Mouse (Mus musculus) CH12.LX (cell line): ENCODE measurements around the gene Dupd1. TPM values are rescaled to one million over a fixed set of nuclear protein-coding genes. Genes with fewer than 3 reads are reported as not detected.

Experiments used
- DNase-seq: peaks from one replicate; pipeline ENCODE4 v3.0.0-alpha.2; 2013; ENCODE audit errors: extremely low read depth
- H3K27ac ChIP-seq: 2 replicates; pipeline ENCODE4 v1.5.1; 2012; ENCODE audit warnings: low read depth, mild to moderate bottlenecking, control low read depth, moderate library complexity; ENCODE audit not compliant: insufficient read depth
- H3K27me3 ChIP-seq: replicated peaks from 2 replicates; pipeline ENCODE3; 2012; ENCODE audit warnings: inconsistent platforms
- H3K36me3 ChIP-seq, 2 experiments: replicated peaks in 1 of 2; 2 replicates each; pipeline versions ENCODE3 to v1.6.1; 2012; ENCODE audit warnings: inconsistent platforms in 1 of 2, low read length in 1 of 2, mild to moderate bottlenecking in 1 of 2, mixed read lengths in 1 of 2, moderate library complexity in 1 of 2; ENCODE audit not compliant: control insufficient read depth in 1 of 2, insufficient read depth in 1 of 2
- H3K4me1 ChIP-seq, 2 experiments: 2 replicates each; pipeline ENCODE4 v1.6.1; 2012; ENCODE audit warnings: inconsistent platforms in 1 of 2, moderate library complexity in 1 of 2; ENCODE audit not compliant: insufficient read depth in 2 of 2, control insufficient read depth in 1 of 2
- H3K4me2 ChIP-seq: 2 replicates; pipeline ENCODE4 v1.6.1; 2012; ENCODE audit warnings: low read depth, mild to moderate bottlenecking, control low read depth; ENCODE audit not compliant: poor library complexity, insufficient read depth, severe bottlenecking
- H3K4me3 ChIP-seq, 3 experiments: fragments of 150-350 bp in 1 of 3; sonication (generic) in 1 of 3; replicated peaks in 1 of 3; 2 replicates each; pipeline versions ENCODE3 to v1.5.1; 2011 to 2012; ENCODE audit warnings: low read depth in 2 of 3, low read length in 2 of 3, mild to moderate bottlenecking in 2 of 3, moderate library complexity in 2 of 3, control low read depth in 1 of 3, improper control_type of control experiment in 1 of 3, inconsistent platforms in 1 of 3, mixed read lengths in 1 of 3; ENCODE audit not compliant: poor library complexity in 1 of 3
- H3K79me2 ChIP-seq: replicated peaks from 2 replicates; pipeline ENCODE4 v1.6.1; 2012; ENCODE audit warnings: mild to moderate bottlenecking, moderate library complexity; ENCODE audit not compliant: control insufficient read depth, poor library complexity, insufficient read depth, severe bottlenecking; ENCODE audit errors: extremely low read depth
- H3K9ac ChIP-seq: 2 replicates; pipeline ENCODE4 v1.6.1; 2012; ENCODE audit warnings: low read depth, mild to moderate bottlenecking, control low read depth, moderate library complexity; ENCODE audit not compliant: insufficient read depth
- H3K9me3 ChIP-seq: replicated peaks from 2 replicates; pipeline ENCODE3; 2012; ENCODE audit warnings: low read length, inconsistent platforms, mixed read lengths
- CHD1 ChIP-seq: IDR thresholded peaks from 2 replicates; pipeline ENCODE4 v1.6.1; 2012; ENCODE audit warnings: low read depth, low read length, improper control_type of control experiment, inconsistent platforms
- E2F4 ChIP-seq: IDR thresholded peaks from 2 replicates; pipeline ENCODE4 v1.6.1; 2011; ENCODE audit warnings: low read depth, low read length, improper control_type of control experiment; ENCODE audit not compliant: insufficient replicate concordance
- ELF1 ChIP-seq: IDR thresholded peaks from 2 replicates; pipeline ENCODE4 v1.6.1; 2014; ENCODE audit warnings: low read depth, mild to moderate bottlenecking, inconsistent platforms, low read length, improper control_type of control experiment
- EP300 ChIP-seq: IDR thresholded peaks from 2 replicates; pipeline ENCODE4 v1.6.1; 2011; ENCODE audit warnings: low read length, improper control_type of control experiment
- ETS1 ChIP-seq: conservative IDR thresholded peaks from 2 replicates; pipeline ENCODE4 v1.6.1; 2012; ENCODE audit warnings: low read depth, mild to moderate bottlenecking, inconsistent platforms, low read length, improper control_type of control experiment, moderate library complexity
- HCFC1 ChIP-seq: IDR thresholded peaks from 2 replicates; pipeline ENCODE4 v1.6.1; 2012; ENCODE audit warnings: low read depth, mild to moderate bottlenecking, inconsistent platforms, low read length, improper control_type of control experiment
- JUN ChIP-seq: IDR thresholded peaks from 2 replicates; pipeline ENCODE4 v1.6.1; 2011; ENCODE audit warnings: low read depth, mild to moderate bottlenecking, low read length, improper control_type of control experiment, moderate library complexity; ENCODE audit not compliant: insufficient read depth
- MXI1 ChIP-seq: IDR thresholded peaks from 2 replicates; pipeline ENCODE4 v1.6.1; 2011; ENCODE audit warnings: mild to moderate bottlenecking, low read depth, low read length, improper control_type of control experiment
- MYC ChIP-seq: IDR thresholded peaks from 2 replicates; pipeline ENCODE4 v1.6.1; 2011; ENCODE audit warnings: low read depth, mild to moderate bottlenecking, improper control_type of control experiment, low read length
- NELFE ChIP-seq: IDR thresholded peaks from 2 replicates; pipeline ENCODE4 v1.6.1; 2011; ENCODE audit warnings: low read depth, low read length, improper control_type of control experiment
- PAX5 ChIP-seq: IDR thresholded peaks from 2 replicates; pipeline ENCODE4 v1.6.1; 2012; ENCODE audit warnings: low read length, inconsistent platforms, mixed read lengths
- RAD21 ChIP-seq: IDR thresholded peaks from 2 replicates; pipeline ENCODE4 v1.6.1; 2011; ENCODE audit warnings: low read depth, mild to moderate bottlenecking, low read length, improper control_type of control experiment, moderate library complexity
- SIN3A ChIP-seq: IDR thresholded peaks from 2 replicates; pipeline ENCODE4 v1.6.1; 2012; ENCODE audit warnings: low read length, improper control_type of control experiment, inconsistent platforms
- SMC3 ChIP-seq: IDR thresholded peaks from 2 replicates; pipeline ENCODE4 v1.6.1; 2011; ENCODE audit warnings: low read depth, low read length, improper control_type of control experiment
- UBTF ChIP-seq: IDR thresholded peaks from 2 replicates; pipeline ENCODE4 v1.6.1; 2012; ENCODE audit warnings: low read depth, mild to moderate bottlenecking, inconsistent platforms, low read length, improper control_type of control experiment, moderate library complexity
- USF2 ChIP-seq: conservative IDR thresholded peaks from 2 replicates; pipeline ENCODE4 v1.6.1; 2011; ENCODE audit warnings: low read depth, low read length, improper control_type of control experiment
- dilution Hi-C: fragments of 300-500 bp; cut with MboI; formaldehyde crosslinking; loops from 2 replicates; pipeline ENCODE4 v1.14.3; 2020; ENCODE audit warnings: low sequenced_read_pairs; ENCODE audit not compliant: extremely low pct_unique_long_range_greater_than_20kb, extremely low pct_ligation_motif_present
- in situ Hi-C: fragments of 300-500 bp; cut with MboI; formaldehyde crosslinking; loops from 3 replicates; pipeline ENCODE4 v1.14.3; 2019; ENCODE audit warnings: low sequenced_read_pairs, low pct_ligation_motif_present, low pct_unique_long_range_greater_than_20kb, mixed read lengths
- polyA plus RNA-seq: library from polyadenylated mRNA; unstranded; fragments of >175 nt; gene quantifications from 2 replicates; pipeline ENCODE4 v1.2.1, GENCODE M21; 2012; ENCODE audit warnings: low read depth; ENCODE audit not compliant: insufficient read length
- total RNA-seq, 2 experiments: library from RNA; depleted of rRNA; stranded (reverse); fragments of 300-350 nt in 1 of 2; fragments of >200 nt in 1 of 2; gene quantifications; 2 replicates each; pipeline ENCODE4 v1.2.3; 2012 to 2014

Gene Dupd1
- total and polyA plus RNA-seq, 3 experiments = not detected

- dilution Hi-C loops = no loop called here
- H3K9ac ChIP-seq = no peak overlapping the region
- no peak for TF ChIP-seq NELFE
- no peak for TF ChIP-seq SMC3
- no peak for TF ChIP-seq ETS1
- no peak for TF ChIP-seq ELF1
- no peak for TF ChIP-seq EP300
- no peak for TF ChIP-seq E2F4
Measured at GRCm38 (mm10) chr14:21747436-21748141, 33.2 kb upstream of the Dupd1 start.

DNA sequence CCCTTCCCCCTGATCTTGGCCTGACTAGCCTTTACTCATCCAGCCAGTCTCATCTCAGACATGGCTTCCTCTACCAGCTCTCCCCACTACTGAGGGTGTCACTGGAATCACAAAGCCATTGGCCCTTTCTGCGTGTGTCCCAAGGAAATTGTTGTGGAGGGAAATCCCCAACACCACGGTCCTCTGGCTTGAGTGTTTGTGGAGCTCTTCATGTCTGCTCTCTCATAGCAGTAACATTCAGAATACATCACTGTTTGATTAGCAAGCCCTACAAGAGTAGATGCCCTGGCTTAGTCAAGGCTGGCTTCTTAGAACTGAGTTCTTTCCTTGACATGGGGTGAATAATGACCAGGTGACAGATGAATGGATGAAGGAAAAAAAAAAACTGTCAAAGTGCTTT lies 32.5 kb upstream of the Dupd1 start:
- dilution Hi-C loops (no loop called here), in situ Hi-C loops (loop anchor here (5.0 to 25.0 kb wide), 2 partner anchors 260 to 610 kb away; partner anchors contain the start of gene Kat6b)
- no peak for TF ChIP-seq UBTF
- no peak for TF ChIP-seq MXI1
- no peak for TF ChIP-seq RAD21
- TF ChIP-seq JUN = no peak
- no peak for TF ChIP-seq HCFC1
- TF ChIP-seq NELFE = no peak
- TF ChIP-seq SMC3 = no peak
- no peak for TF ChIP-seq CHD1
- TF ChIP-seq SIN3A = no peak
- TF ChIP-seq USF2 = no peak
- no peak for TF ChIP-seq ETS1
- no peak for TF ChIP-seq PAX5
- no peak for TF ChIP-seq MYC
- H3K4me3 ChIP-seq = no peak overlapping the region
- no peak overlapping the region for H3K4me2 ChIP-seq
- no peaks in the 10 kb centered on the region for H3K27me3 ChIP-seq
- no peaks in the 10 kb centered on the region for H3K9me3 ChIP-seq
- no peaks in the 10 kb centered on the region for H3K36me3 ChIP-seq
- peaks cover 3 to 24% of the 10 kb centered on the region in 2 experiments; a peak in 3 of 4 replicates for H3K4me1 ChIP-seq
- no peak overlapping the region for H3K27ac ChIP-seq
- no peak overlapping the region for H3K9ac ChIP-seq
- DNase-seq = no peak
- peaks cover 6% of the 10 kb centered on the region; the same call in 1 of the 2 replicates for H3K79me2 ChIP-seq

More at GRCm38 (mm10) chr14:21747436-21748141, 33.2 kb upstream of the Dupd1 start:
- Histone ChIP-seq H3K27ac (no peak overlapping the region), H3K4me3 (no peak overlapping the region), H3K27me3 (no peaks in the 10 kb centered on the region), H3K4me2 (no peak overlapping the region), H3K36me3 (no peaks in the 10 kb centered on the region), H3K9me3 (no peaks in the 10 kb centered on the region), H3K4me1 (peaks cover 3 to 30% of the 10 kb centered on the region in 2 experiments; a peak in 3 of 4 replicates), H3K79me2 (peaks cover 6% of the 10 kb centered on the region)
- in situ Hi-C loops = loop anchor here (5.0 to 25.0 kb wide), 2 partner anchors 260 to 610 kb away; partner anchors contain the start of gene Kat6b
- DNase-seq = no peak
